Mouse (Mus musculus): Measurements from ENCODE around the gene Rs1. TPM values are rescaled to one million over a fixed set of nuclear protein-coding genes. Genes with fewer than 3 reads are reported as not detected.

Rs1 gene
- polyA plus RNA-seq, 1 experiment from 2014 or later: not detected

DNA sequence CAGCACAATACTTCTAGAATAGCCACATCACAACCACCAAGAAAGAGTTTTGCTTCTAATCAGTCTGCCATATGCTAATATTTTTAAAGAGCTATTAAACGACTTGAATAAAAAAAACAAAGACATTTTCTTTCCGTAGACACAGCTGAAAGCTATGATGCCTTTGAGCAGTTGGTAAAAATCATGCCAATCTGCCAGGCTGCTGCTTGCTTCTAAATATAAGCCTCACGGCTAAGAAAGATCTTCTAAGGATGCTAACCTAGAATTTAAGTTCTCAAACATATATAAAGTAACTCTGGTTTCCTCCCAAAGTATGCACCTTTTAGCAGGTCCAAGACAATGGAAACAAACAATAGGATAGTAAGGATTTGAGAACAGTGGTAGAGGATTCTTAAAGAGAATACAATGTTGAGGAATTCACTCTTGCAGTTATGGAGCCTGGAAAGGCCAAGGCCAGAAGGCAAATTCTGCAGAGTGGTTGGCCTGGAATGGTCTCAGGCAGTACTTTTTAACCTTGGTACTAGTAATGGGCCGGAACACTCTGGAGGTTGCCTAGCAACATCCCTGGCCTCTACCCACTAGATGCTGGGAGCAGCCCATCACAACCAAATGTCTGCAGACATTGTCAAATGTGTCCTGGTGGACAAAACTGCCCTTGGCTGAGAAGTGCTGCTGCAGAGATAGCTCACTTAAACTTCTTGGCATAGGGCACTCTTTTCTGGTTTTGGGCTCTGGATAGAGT lies 36.8 kb downstream of the Rs1 start:
- no peak overlapping the region for H3K9ac ChIP-seq (replicated peaks)
- H3K4me1 ChIP-seq (replicated peaks): no peaks in the 10 kb centered on the region
- no peak overlapping the region for H3K27ac ChIP-seq
- H3K36me3 ChIP-seq: no peaks in the 10 kb centered on the region
- no peak overlapping the region for H3K4me2 ChIP-seq
- WGBS: 82% methylated on average over 4 of the region's 4 CpGs
- H3K9me3 ChIP-seq: no peaks in the 10 kb centered on the region
- H3K4me3 ChIP-seq (replicated peaks): no peak overlapping the region
- peaks cover 30% of the 10 kb centered on the region for H3K27me3 ChIP-seq
- ATAC-seq (ENCODE audit: insufficient number of reproducible peaks, insufficient read depth, low FRiP score, low TSS enrichment, low read depth): no peak

DNA sequence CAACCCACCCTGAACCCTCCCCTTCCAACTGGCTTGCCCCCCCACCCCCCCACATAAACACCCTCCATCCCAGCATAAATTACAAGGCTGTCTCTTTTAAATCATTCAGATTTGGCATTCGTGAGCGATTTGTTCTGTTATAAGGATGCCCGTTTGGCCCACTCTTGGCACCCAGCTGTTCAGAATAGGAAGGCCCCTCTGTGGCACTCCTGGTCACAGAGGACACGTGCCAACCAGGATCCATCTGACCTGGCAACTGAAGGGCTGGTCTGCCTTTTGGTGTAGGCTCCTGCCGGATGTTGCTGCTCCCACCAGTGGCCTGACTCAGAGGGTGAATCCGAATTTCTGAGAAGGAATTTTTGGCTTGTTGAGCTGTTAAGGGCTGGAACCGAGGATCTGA lies 40.4 kb downstream of the Rs1 start:
- H3K27ac ChIP-seq: no peak overlapping the region
- 85% methylated on average over 7 of the region's 7 CpGs for WGBS
- H3K9ac ChIP-seq (replicated peaks): no peak overlapping the region
- peaks cover 25% of the 10 kb centered on the region for H3K27me3 ChIP-seq
- H3K9me3 ChIP-seq: no peaks in the 10 kb centered on the region
- no peaks in the 10 kb centered on the region for H3K4me1 ChIP-seq (replicated peaks)
- no peak for ATAC-seq (ENCODE audit: insufficient number of reproducible peaks, insufficient read depth, low FRiP score, low TSS enrichment, low read depth)
- H3K4me2 ChIP-seq: no peak overlapping the region
- no peak overlapping the region for H3K4me3 ChIP-seq (replicated peaks)
- H3K36me3 ChIP-seq: no peaks in the 10 kb centered on the region

Other genes starting within 250 kb of the Rs1 start
- 0.40 and 0.88 TPM in 2 replicates for gene Ppef1, start 32.2 kb upstream of the Rs1 start, polyA plus RNA-seq (2016; fragmentation: Nextera tagmentation; extraction: Ambion mirVana)
- gene Gja6, start 139.0 kb downstream of the Rs1 start, polyA plus RNA-seq (2016; fragmentation: Nextera tagmentation; extraction: Ambion mirVana): 0.14 TPM in 1 of 2 replicates, not detected in the other
- gene Cdkl5, start 226.7 kb downstream of the Rs1 start, polyA plus RNA-seq (2016; fragmentation: Nextera tagmentation; extraction: Ambion mirVana): 1.4 and 1.7 TPM in 2 replicates

All from limb, embryonic 12.5 days (tissue).